10 mouse cellular contexts compared by ENCODE assay signal in the genomic region with DNA sequence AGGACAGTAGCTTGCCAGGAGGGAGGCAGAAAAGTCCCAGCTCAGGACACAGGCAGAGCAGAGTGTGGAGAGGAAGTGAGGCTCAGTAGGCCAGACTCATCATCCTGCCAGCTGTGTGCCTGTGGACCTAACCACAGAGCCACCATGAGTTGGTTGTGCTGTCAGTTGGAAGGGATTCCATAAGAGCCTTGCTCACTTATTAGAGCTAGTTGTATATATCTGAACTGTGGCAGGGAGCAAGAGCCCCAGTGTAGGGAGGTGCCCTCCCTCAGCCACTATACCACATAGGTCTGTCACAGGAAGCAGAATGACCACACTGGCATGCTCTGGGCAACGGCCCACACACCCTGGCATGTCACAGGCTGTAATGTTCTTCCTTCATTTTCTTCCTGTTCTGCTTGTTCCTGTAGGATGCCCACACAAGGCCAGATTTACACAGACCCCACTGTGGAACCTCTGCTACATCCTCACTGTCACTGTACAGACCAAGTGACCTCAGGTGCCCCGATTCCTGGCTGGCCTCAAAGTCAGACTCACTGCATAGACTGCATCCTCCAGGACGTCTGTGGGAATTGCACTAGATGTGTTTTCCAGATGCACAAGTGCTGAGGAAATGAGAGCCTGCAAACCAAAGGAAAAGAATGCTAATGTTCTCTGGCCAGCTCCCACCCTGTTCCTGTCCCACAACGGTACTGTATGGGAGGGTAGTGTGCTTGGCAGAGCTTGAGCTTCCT. TPM values are rescaled to one million over a fixed set of nuclear protein-coding genes. Genes with fewer than 3 reads are reported as not detected.
A peak's percentile ranks its signal among the peaks of the same experiment; 100 is the strongest.
DNase-seq lines count a peak whose midpoint lies in the region; ATAC-seq lines count a peak whose summit lies in the region.
"Had no signal": no experiment of that assay in that cellular context is flagged by ENCODE, and none has a peak within 500 bp of the region (broad histone marks: within the 10 kb centered on the region; RNA-seq: fewer than 3 reads in every experiment).

No protein-coding gene starts in this region.

- H3K9ac ChIP-seq in embryonic facial prominence, embryonic 13.5 days: no peak overlapping the region
- H3K9ac ChIP-seq: neural tube, embryonic 12.5 days had no signal

- ATAC-seq in embryonic facial prominence, embryonic 13.5 days (ENCODE audit: insufficient number of reproducible peaks, insufficient read depth, low FRiP score, low TSS enrichment, low read depth): no peak
- ATAC-seq in megakaryocyte, adult 5-6 weeks (ENCODE audit: poor library complexity, severe bottlenecking): peak; percentile 80

- no peaks in the 10 kb centered on the region for H3K9me3 ChIP-seq in embryonic facial prominence, embryonic 13.5 days
- H3K9me3 ChIP-seq: neural tube, embryonic 12.5 days had no signal

- peak; percentile 95 for DNase-seq in 416B (ENCODE audit: low read depth)
- DNase-seq in heart, postnatal 14 days: peak; percentile 46 to 51
- no peak for DNase-seq in ovary, postnatal 10 days (ENCODE audit: low spot score)
- no peak for DNase-seq in adrenal gland, postnatal 10 days
- DNase-seq in adrenal gland, postnatal 14 days: no peak
- DNase-seq in layer of hippocampus, postnatal 36 days: no peak

- no peak overlapping the region for H3K4me2 ChIP-seq in embryonic facial prominence, embryonic 13.5 days
- H3K4me2 ChIP-seq: neural tube, embryonic 12.5 days had no signal

- no peaks in the 10 kb centered on the region for H3K36me3 ChIP-seq in embryonic facial prominence, embryonic 13.5 days
- H3K36me3 ChIP-seq: neural tube, embryonic 12.5 days had no signal

- 47% methylated on average over 4 of the region's 4 CpGs for WGBS in embryonic facial prominence, embryonic 13.5 days

- no peak overlapping the region for H3K4me3 ChIP-seq in embryonic facial prominence, embryonic 13.5 days
- H3K4me3 ChIP-seq: neural tube, embryonic 12.5 days had no signal

- intact Hi-C loops in heart, postnatal 14 days (cut with DNase I): no loop called here

- peaks cover 39% of the 10 kb centered on the region for H3K4me1 ChIP-seq in embryonic facial prominence, embryonic 13.5 days

- no peaks in the 10 kb centered on the region for H3K27me3 ChIP-seq in embryonic facial prominence, embryonic 13.5 days
- H3K27me3 ChIP-seq: neural tube, embryonic 12.5 days; Patski had no signal

- H3K27ac ChIP-seq in embryonic facial prominence, embryonic 13.5 days: peak overlapping the region; percentile 39; the same call in 1 of the 2 replicates
- H3K27ac ChIP-seq: neural tube, embryonic 12.5 days had no signal

RNA-seq across cellular contexts. Expression of a gene that starts 45.2 kb away (rescaled TPM):
- polyA plus RNA-seq in embryonic facial prominence, embryonic 13.5 days (2015; fragmentation: Nextera tagmentation; extraction: Ambion mirVana): 3.7 and 5.0 TPM in 2 replicates
- total RNA-seq in heart, postnatal 14 days (2021): 1 to 10 TPM; 6.7 to 6.9 TPM
- total RNA-seq in megakaryocyte, adult 5-6 weeks (2015): 5.5 and 6.6 TPM in 2 replicates
- 4.2 and 5.4 TPM in 2 replicates for total RNA-seq in megakaryocyte, adult 5-6 weeks (2017)
- 10 to 100 TPM; 10.5 to 12.3 TPM for total RNA-seq in adrenal gland, postnatal 10 days (2021)
- 12.5 and 13.7 TPM in 2 replicates for total RNA-seq in adrenal gland, postnatal 14 days (2021)
- total RNA-seq in layer of hippocampus, postnatal 36 days (2021): 10 to 100 TPM; 11.8 to 12.5 TPM

RNA-seq across cellular contexts. Expression of a gene that starts 45.3 kb away (rescaled TPM):
- polyA plus RNA-seq in embryonic facial prominence, embryonic 13.5 days (2015; fragmentation: Nextera tagmentation; extraction: Ambion mirVana): 38.4 and 39.0 TPM in 2 replicates
- total RNA-seq in heart, postnatal 14 days (2021): 10 to 100 TPM; 18.4 to 19.1 TPM
- 14.5 and 15.3 TPM in 2 replicates for total RNA-seq in megakaryocyte, adult 5-6 weeks (2015)
- 14.6 and 19.6 TPM in 2 replicates for total RNA-seq in megakaryocyte, adult 5-6 weeks (2017)
- total RNA-seq in adrenal gland, postnatal 10 days (2021): 10 to 100 TPM; 26.5 to 26.8 TPM
- 25.4 and 27.7 TPM in 2 replicates for total RNA-seq in adrenal gland, postnatal 14 days (2021)
- 10 to 100 TPM; 19.6 to 20.8 TPM for total RNA-seq in layer of hippocampus, postnatal 36 days (2021)

Comparison
In these comparisons a context has a peak if more than half of its experiments do, and no peak if none do; other contexts are left out.
1. DNase-seq: peak in 416B (single experiment) and heart, postnatal 14 days (2 of 2); none in ovary, postnatal 10 days (single experiment), adrenal gland, postnatal 10 days (single experiment), adrenal gland, postnatal 14 days (single experiment) and layer of hippocampus, postnatal 36 days (0 of 2).